Mouse (Mus musculus) brain, adult 2 months (tissue): ENCODE data around the gene Aqp3.
A peak's percentile ranks its signal among the peaks of the same experiment; 100 is the strongest.

ENCODE experiments used
- DNase-seq: peaks from one replicate; pipeline ENCODE4 v3.0.0; 2011; ENCODE audit warnings: low read depth, low spot score

The Aqp3 gene

DNA sequence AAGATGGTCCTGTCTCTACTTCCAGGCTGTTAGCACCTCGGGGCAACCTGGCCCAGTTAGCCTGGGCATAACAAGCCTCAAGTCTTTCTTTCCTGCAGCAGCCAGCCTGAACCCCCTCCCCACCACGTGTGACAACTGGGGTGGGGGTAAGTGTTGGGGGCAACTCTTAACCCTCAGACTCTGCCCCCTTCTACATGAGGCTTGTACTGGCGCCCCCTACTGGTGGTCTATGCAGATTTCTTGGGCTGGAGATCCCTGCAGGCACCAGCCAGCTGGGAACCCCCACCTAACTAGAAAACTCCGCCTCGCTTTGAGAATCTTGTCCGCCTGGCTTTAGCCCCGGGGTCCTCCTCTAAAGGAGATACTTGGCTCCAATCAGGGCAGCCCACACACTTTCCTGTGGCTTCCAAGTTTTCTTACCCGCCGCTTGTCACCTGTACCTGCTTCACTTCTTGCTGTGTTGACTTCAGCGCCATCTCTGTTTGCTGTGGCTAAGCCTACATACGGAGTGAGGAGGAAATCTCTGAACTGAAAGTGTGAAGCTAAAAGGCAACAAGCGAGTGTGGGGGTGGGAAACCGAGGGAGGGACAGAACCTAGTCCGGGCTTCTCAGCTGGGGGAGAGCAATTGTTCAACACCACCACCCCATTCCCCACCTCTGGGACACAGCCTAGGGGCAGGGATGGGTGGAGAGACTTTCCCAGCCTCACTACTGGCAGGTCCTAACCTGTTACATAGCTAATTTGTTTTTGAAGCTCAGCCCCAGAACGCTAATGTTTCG, 33.9 kb downstream of the Aqp3 start:
- DNase-seq, result no peak

DNA sequence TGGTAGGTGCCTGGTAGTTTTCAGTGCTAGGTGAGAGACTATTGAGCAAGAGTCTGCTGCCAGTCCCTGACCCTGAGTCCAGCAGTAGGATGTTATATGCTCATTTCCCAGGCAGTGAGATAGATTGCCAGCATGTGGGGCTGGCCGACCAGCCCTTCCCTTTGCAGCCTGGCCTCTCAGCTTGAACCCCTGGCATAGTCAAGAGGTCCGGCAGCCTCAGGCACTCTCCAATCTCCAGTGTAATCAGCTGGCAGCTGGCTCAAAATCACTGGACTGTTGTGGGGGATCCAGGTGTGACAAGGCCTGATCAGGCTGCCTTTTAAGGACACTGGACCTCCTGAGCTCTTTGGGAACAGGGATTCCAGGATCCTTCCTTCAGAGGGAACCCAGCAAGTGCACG, 34.6 kb downstream of the Aqp3 start:
- no peak for DNase-seq

DNA sequence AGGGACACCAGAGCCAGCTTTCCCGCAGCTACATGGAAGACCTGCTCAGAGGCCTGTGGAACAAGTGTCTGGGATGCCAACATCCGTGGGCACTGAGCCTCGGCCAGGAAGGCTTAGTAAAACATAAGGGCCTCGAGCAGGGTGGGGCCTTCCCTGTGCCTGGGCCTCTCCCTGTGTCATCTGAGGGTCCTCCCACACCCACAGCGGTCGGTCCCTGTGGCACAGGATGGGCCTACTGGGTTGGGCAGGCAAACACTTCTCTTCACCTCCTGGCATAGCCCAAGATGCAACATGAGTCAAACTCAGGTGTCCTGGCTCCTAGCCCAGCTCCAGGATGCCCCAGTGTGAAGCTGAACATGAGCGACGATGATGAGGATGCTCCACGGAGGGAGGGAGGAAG, 40.6 kb downstream of the Aqp3 start:
- DNase-seq, result peak; percentile 36

DNA sequence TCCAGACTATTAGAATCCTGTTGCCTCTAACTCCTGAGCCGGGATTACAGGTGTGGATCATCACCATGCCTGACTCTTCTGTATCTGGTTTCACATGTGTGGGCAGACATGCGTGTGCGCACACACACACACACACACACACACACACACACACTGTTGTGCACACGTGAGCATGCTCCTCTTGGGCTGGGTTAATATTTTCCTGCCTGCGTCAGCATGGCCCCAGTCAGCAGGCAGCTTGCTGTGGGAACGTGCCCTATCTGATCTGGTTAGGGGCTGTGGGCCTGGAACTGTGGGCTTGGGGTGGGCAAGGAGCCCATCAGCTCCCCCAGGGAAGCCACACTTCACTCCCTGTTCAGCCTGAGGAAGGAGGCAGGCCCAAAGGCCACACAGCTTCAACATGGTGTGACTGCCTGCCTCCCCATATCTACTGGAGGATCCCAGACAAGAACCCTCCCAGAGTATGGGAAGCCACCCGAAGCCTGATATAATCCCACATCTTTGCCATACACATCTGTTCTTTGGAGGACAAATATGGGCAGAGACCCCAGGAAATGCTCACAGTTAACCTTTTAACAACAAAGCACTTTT, 41.1 kb downstream of the Aqp3 start:
- no peak for DNase-seq

DNA sequence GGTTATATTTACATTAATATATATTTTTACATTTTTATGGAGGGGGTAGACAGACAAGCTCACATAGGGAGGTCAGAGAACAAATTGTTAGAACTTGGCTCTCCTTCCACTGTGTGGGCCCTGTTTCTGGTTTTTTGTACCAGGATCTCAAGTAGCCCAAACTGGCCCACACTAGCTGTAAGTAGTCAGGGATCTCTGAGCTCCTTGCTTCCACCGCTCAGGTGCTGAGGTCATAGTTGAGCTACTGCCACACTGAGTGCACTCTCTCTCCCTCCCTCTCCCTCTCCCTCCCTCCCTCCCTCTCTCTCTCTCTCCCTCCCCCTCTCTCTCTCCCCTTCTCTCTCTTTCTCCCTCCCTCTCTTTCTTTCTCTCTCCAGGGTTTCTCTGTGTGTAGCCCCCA, 41.7 kb downstream of the Aqp3 start:
- DNase-seq, result no peak

DNA sequence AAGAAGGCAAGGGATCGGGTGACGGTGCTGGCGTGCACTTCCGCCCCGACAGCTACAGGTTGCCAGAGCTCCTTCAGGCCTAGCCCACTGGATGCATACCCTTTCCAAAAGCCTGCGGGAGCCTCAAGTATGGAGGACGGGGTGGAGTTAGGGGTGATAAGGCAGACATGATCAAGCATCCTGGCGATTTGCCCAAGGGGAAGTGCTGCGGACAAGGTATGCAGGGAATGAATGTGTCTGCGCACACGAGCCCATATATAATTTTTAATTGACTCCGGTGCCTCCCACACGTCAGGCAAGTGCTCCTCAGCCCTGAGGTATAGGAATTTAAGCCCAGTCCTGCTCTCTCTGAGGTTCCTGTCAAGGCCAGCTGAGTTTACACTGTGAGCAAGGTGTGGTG, 42.9 kb downstream of the Aqp3 start:
- no peak for DNase-seq

DNA sequence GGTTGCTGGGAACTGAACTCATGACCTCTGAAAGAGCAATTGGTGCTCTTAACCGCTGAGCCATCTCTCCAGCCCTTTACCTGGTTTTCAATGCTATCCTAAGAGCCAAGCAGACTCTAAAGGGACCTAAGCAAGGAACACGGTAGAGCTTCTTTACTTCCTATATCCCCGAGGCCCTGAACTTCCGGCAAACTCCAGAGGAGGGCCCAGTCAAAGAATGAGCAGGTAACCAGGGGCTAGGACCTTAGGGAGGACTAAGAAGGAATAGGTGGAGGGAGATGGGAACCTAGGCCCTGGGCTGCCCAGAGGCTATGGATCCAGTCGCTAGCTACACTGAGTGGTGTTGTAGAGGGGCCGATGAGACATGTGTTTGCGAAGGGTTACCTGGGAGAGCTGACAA, 46.2 kb downstream of the Aqp3 start:
- DNase-seq, result no peak

DNA sequence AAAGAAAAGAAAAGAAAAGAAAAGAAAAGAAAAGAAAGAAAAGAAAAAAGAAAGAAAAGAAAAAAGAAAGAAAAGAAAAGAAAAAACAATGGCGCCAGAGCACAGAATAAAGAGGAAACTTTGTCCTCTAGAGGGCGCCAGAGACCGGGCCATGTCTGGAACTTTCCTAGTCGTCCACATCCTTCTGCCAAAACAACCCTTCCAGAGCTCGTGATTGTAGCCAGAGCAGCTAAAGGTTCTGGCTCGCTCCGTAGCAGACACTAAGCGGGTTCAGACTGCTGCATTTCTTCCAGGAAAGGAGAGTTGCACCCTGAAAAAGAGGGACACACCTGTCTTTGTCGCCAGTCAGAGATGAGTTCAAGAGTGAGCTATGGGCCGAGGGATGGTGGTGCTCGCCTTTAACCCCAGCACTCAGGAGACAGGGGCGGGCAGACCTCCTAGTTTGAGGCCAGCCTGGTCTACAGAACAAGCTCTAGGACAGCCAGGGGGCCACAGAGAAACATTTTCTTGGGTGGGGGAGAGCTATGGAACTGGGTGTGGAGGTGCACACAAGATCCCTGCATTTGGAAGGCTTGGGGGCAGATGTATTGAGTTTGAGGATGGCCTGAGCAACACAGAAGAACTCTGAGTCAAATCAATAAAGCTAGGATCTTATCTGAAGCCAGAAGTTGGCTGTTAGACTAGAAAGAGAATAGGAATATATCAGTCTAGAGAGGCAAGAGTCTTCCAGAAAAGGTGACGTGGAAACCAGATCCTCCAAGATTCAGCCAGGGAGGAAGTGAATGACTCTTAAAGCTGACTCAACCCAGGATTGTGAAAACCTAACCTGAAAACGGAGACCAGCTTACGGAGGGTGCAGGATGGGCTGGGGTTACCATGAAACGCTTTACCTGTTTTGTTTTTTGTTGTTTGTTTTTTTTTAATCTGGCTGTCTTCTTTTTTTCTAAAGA, 47.0 kb downstream of the Aqp3 start:
- DNase-seq, result peak; percentile 90

DNA sequence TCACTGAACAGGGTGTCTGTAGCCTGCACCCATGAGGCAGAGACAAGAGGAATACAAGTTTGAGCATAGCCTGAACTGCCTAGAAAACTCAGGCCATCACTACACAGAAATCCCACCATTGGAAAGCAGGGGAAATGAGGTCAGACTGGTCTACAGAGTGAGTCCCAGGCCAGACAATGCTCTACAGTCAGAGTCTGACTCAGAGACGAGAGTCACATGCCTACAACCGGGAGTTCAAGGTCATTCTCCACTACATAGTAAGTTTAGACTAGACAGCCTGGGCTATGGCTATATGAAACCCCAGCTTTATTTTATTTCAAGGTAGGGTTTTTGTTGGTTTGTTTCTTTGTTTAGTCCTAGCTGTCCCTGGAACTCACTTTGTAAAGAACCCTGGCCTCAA, 49.1 kb downstream of the Aqp3 start:
- no peak for DNase-seq

DNA sequence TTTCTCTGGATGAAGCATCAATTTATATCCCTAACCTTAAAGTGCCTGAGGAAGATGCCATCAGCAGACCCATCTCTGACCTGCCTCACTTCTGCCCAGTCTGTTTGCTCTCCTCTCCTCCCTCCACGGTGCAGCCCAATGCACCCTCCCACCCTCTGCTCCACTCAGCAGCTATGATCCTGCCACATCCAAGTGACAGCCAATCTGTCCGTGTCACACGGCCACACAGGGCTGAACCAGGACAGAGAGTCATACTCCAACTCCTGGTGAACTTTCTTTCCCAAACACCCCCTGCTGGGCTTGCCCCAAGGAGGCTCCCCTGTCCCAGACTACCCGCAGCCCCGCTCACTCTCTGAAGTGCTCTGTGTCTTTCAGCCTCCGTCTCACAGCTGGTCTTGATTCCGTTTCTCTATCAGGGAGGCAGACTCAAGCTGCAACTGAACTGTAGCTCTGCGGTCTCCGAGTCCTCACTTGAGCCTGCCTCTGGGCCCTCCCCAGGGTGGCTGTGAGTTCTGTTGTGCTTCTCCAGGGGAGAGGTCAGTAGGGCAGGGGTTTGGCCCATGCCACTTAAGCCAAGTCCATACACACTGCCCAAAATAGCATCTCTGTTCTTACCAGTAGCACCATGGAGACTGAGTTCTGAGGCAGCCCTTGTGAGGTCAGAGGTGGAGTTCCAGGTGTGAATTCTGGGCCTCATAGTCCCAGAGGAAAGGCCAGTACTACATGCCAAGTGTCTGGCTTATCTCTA, 50.3 kb downstream of the Aqp3 start, which contains the start of gene Aqp7:
Gene Aqp7, minus strand, starts transcription at position 616 of the 748 bp plus-strand sequence.
- no peak for DNase-seq

DNA sequence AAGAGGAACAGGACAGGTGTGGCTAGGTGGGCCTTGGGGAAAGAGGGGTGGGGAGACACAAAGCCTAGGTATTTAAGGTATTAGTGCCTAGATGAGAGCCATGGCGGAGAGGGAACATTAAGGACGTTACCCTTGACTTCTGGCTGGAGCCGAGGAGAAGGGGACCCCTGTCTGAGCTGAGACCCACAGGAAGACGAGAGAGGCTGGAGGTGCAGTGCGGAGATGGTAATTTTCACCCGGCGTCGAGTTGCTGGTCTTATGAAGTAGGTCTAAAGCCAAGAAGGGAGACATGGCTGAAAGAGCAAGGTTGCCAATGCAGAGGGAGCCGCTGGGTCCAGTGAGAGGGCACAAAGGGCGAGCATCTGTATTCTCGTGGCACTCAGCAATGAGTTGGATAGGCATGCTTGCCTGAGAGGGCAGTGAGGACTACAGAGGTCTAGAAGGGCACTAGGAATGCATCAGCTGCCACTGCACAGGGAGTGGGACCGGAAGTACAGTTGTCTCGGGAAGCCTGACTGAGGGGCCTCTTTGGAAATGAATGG, 51.7 kb downstream of the Aqp3 start:
- no peak for DNase-seq

DNA sequence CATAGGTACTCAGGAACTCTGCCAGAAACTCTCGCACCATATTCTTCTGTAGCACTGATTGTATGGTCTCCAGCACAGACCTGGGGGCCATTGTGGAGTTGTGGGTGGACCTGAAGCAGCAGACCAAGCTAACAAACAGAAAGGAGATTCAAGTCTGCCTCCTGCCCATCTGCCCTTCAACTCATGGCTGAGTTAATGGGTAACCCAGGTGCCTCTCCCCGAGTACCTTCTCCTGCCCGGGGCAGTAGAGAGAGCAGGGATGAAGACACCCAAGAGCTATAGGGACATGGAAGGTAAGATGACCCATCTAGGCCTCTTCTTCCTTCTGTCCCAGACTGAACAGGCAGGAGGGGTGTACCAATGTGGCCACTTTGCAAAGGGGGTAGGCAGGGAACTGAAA, 52.7 kb downstream of the Aqp3 start:
- no peak for DNase-seq

DNA sequence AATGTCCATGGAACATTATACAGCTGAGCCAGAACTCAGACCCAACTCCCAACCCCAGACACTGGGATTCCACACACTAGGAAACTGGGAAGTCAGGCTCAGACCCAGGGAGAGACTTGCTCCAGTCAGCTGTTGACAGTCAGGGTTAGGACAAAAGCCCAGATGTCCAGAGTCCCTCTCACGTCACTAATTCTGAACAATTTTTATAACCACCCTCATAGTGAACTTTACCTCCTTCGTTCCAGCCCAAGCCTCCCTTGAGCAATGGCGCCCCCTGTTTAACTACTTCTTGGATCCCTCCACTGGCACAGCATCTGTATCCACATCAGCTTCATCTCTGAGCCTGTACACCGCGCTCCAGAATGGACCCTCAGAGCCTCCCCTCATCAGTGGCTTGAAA, 54.0 kb downstream of the Aqp3 start:
- no peak for DNase-seq

DNA sequence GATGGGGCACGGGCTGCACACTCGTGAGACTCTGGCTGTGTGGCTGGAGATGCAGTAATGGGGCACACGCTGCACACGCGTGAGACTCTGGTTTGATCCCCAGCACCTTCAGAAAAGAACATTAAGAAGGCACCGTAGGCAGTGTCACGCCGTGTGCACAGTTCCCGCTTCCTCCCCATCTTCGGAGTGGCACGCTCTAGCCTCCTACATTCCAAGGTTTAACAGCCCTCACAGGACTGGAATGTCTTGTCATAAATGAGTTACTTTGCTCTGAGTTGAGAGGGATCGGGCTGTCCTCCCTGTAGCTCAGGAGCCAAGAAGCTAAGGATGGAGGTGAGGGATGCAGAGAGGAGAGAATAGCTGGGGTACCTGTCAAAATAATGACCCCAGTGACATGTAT, 55.1 kb downstream of the Aqp3 start:
- no peak for DNase-seq
